Mouse (Mus musculus) ES-Bruce4 (cell line): ENCODE data around the gene Myo1g.

Experiments used
- CTCF ChIP-seq: IDR thresholded peaks from one replicate; pipeline ENCODE4 v1.8.1; 2011; ENCODE audit warnings: low read depth, low read length
- EP300 ChIP-seq: IDR thresholded peaks from 2 replicates; pipeline ENCODE4 v1.6.1; 2011; ENCODE audit warnings: low read depth, low read length; ENCODE audit not compliant: insufficient read depth

GRCm38 (mm10) chr11:6472076-6472475, 48.7 kb downstream of the Myo1g start:
- no peak for TF ChIP-seq CTCF
- no peak for TF ChIP-seq EP300
